ENCODE assay signal across 10 mouse cellular contexts in the genomic region with DNA sequence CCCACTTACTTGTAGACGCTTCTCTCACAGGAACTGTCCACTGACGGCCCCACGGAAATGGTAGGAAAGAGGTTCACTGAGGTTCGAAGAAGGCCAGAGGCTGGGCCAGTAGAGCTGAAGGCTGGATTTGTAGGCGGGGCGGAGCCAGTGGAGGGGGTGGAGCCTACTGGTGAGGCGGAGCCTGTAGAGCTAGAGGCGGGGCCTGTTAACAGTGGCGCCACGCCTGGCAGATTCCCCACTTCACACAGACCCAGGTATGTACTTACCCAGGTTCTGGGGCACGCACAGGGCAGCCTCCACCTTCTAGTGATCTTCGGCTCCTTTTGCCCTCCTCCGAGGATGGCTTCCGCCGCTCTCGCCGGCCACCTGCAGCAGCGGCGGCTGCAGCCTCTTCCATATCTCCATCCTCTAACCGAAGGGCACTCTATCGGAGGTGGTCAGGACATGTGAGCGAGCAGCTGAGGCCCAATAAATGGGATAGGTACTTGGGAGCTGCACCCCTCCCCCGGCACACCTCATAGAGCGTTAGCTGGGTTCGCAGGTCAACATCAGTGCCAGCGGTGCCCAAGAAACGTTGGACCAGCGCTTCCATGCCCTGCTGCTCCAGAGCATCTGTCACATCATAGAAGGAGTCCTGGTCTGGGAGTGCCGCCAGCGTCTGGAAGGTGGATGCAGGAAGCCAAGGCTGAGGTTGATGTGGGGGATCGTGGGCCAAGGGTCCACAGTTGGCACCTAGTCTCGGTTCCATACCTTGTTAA. TPM values are rescaled to one million over a fixed set of nuclear protein-coding genes. Genes with fewer than 3 reads are reported as not detected.
DNase-seq lines count a peak whose midpoint lies in the region; ATAC-seq and TF ChIP-seq lines count a peak whose summit lies in the region.
"Had no signal": no experiment of that assay in that cellular context is flagged by ENCODE, and none has a peak within 500 bp of the region (broad histone marks: within the 10 kb centered on the region; RNA-seq: fewer than 3 reads in every experiment).

No protein-coding gene starts in this region.

- no peak overlapping the region for H3ac ChIP-seq in myocyte (ENCODE audit: control insufficient read depth, insufficient read length)

- TF ChIP-seq EP300 in MEL (IDR thresholded peaks at IDR 0.05; ENCODE audit: low read depth in 1 of 2, low read length in 2 of 2) = no peak

- 48% methylated on average over 32 of the region's 32 CpGs for WGBS in forebrain, embryonic 16.5 days
- 74% methylated on average over 32 of the region's 32 CpGs for WGBS in intestine, postnatal 0 days

- no peaks in the 10 kb centered on the region for H3K79me2 ChIP-seq in MEL (ENCODE audit: control insufficient read depth, insufficient read depth, low read length, poor library complexity)
- peaks cover 17% of the 10 kb centered on the region for H3K79me2 ChIP-seq in myocyte (ENCODE audit: control insufficient read depth, insufficient read depth)

- no peak for TF ChIP-seq RAD21 in MEL (IDR thresholded peaks at IDR 0.05; ENCODE audit: low read depth, low read length)

- TF ChIP-seq POLR2A in MEL (IDR thresholded peaks at IDR 0.05; ENCODE audit: control insufficient read depth in 1 of 2, insufficient read depth in 1 of 2, low read depth in 1 of 2, low read length in 2 of 2, poor library complexity in 1 of 2) (no peak), myocyte (IDR thresholded peaks at IDR 0.05; ENCODE audit: insufficient read length, low read depth) (no peak)

- DNase-seq in kidney, postnatal 4 days = peak; percentile 47 to 60
- DNase-seq in kidney, postnatal 14 days = no peak
- DNase-seq in MEL (ENCODE audit: low read depth, low spot score) = peak; percentile 12
- no peak for DNase-seq in Muller cell, postnatal 12 days (ENCODE audit: inconsistent ontology term)
- DNase-seq: kidney, adult 9 months had no signal

- H3K27ac ChIP-seq in MEL (ENCODE audit: control insufficient read depth, low read depth, low read length) = no peak overlapping the region
- no peak overlapping the region for H3K27ac ChIP-seq in forebrain, embryonic 16.5 days (ENCODE audit: low read length)
- no peak overlapping the region for H3K27ac ChIP-seq in intestine, postnatal 0 days (ENCODE audit: low read depth, low read length)
- H3K27ac ChIP-seq: heart, embryonic 13.5 days; left cerebral cortex, adult 2 months had no signal

- H3K27me3 ChIP-seq in MEL (ENCODE audit: control insufficient read depth in 1 of 2, insufficient read depth in 2 of 2, low read length in 2 of 2) (no peaks in the 10 kb centered on the region), myocyte (ENCODE audit: control insufficient read depth, insufficient read depth, insufficient read length) (no peaks in the 10 kb centered on the region)
- no peaks in the 10 kb centered on the region for H3K27me3 ChIP-seq in forebrain, embryonic 16.5 days (replicated peaks; ENCODE audit: control insufficient read depth, insufficient read depth, low read length)
- no peaks in the 10 kb centered on the region for H3K27me3 ChIP-seq in intestine, postnatal 0 days (replicated peaks; ENCODE audit: control insufficient read depth, insufficient read depth, low read length)
- H3K27me3 ChIP-seq: heart, embryonic 13.5 days had no signal

- H3K4me1 ChIP-seq in MEL (ENCODE audit: control insufficient read depth in 1 of 2, insufficient read depth in 2 of 2, low read length in 2 of 2) = peaks cover 15 to 35% of the 10 kb centered on the region in 2 experiments; a peak in 3 of 4 replicates
- H3K4me1 ChIP-seq in forebrain, embryonic 16.5 days (replicated peaks; ENCODE audit: control insufficient read depth, insufficient read depth, low read length) = no peaks in the 10 kb centered on the region; the same call in 1 of the 2 replicates
- peaks cover 7% of the 10 kb centered on the region for H3K4me1 ChIP-seq in intestine, postnatal 0 days (replicated peaks; ENCODE audit: control insufficient read depth, insufficient read depth, low read length)

- no peak overlapping the region for H3K4me2 ChIP-seq in forebrain, embryonic 16.5 days (ENCODE audit: low read length)
- no peak overlapping the region for H3K4me2 ChIP-seq in myocyte (ENCODE audit: low read depth)
- no peak overlapping the region for H3K4me2 ChIP-seq in intestine, postnatal 0 days (replicated peaks; ENCODE audit: low read depth)
- H3K4me2 ChIP-seq: heart, embryonic 13.5 days had no signal

- H3K9ac ChIP-seq in MEL (ENCODE audit: control insufficient read depth, low read depth, low read length, poor library complexity, severe bottlenecking) = no peak overlapping the region
- H3K9ac ChIP-seq in forebrain, embryonic 16.5 days (replicated peaks; ENCODE audit: low read depth, low read length) = no peak overlapping the region
- H3K9ac ChIP-seq in intestine, postnatal 0 days (ENCODE audit: low read depth, low read length) = no peak overlapping the region
- H3K9ac ChIP-seq: heart, embryonic 13.5 days had no signal

- no peaks in the 10 kb centered on the region for H3K9me3 ChIP-seq in MEL (replicated peaks; ENCODE audit: insufficient read depth, low read length)
- H3K9me3 ChIP-seq in forebrain, embryonic 16.5 days (ENCODE audit: control insufficient read depth, low read length) = no peaks in the 10 kb centered on the region
- H3K9me3 ChIP-seq in intestine, postnatal 0 days (ENCODE audit: control insufficient read depth) = no peaks in the 10 kb centered on the region
- H3K9me3 ChIP-seq: heart, embryonic 13.5 days had no signal

- peaks cover 0 to 27% of the 10 kb centered on the region in 2 experiments; a peak in 2 of 4 replicates for H3K36me3 ChIP-seq in MEL (ENCODE audit: control insufficient read depth in 1 of 2, insufficient read depth in 2 of 2, low read length in 2 of 2)
- peaks cover 4% of the 10 kb centered on the region for H3K36me3 ChIP-seq in forebrain, embryonic 16.5 days (ENCODE audit: control insufficient read depth, insufficient read depth)
- peaks cover 48% of the 10 kb centered on the region for H3K36me3 ChIP-seq in myocyte (ENCODE audit: control insufficient read depth, insufficient read depth)
- H3K36me3 ChIP-seq in intestine, postnatal 0 days (ENCODE audit: control insufficient read depth, insufficient read depth) = peaks cover 59% of the 10 kb centered on the region

- peak; percentile 43 for ATAC-seq in forebrain, embryonic 16.5 days
- ATAC-seq in intestine, postnatal 0 days = no peak

- TF ChIP-seq CTCF in MEL (IDR thresholded peaks at IDR 0.05 in 2 of 3, conservative IDR thresholded peaks at IDR 0.05 in 1 of 3; ENCODE audit: control insufficient read depth in 1 of 3, insufficient read depth in 1 of 3, low read depth in 2 of 3, low read length in 3 of 3, poor library complexity in 1 of 3, severe bottlenecking in 1 of 3) = no peak
- no peak for TF ChIP-seq CTCF in intestine, postnatal 0 days (IDR thresholded peaks at IDR 0.05; ENCODE audit: low read depth)

- H3K4me3 ChIP-seq in MEL (ENCODE audit: control insufficient read depth in 1 of 2, insufficient read depth in 1 of 2, low read depth in 2 of 2, low read length in 2 of 2) (no peak overlapping the region), myocyte (no peak overlapping the region)
- no peak overlapping the region for H3K4me3 ChIP-seq in forebrain, embryonic 16.5 days (replicated peaks; ENCODE audit: low read length)
- no peak overlapping the region for H3K4me3 ChIP-seq in intestine, postnatal 0 days (ENCODE audit: low read depth, low read length)
- H3K4me3 ChIP-seq: heart, embryonic 13.5 days; left cerebral cortex, adult 2 months had no signal

TF ChIP-seq in MEL, 35 proteins besides CTCF, POLR2A, EP300 and RAD21 (continues in another document):
- TF ChIP-seq JUND (IDR thresholded peaks at IDR 0.05; ENCODE audit: low read depth, low read length) = no peak

TF ChIP-seq in myocyte, 11 proteins besides CTCF, POLR2A, EP300 and RAD21 (continues in another document):
- peak; percentile 52 for TF ChIP-seq POLR2AphosphoS2 (IDR thresholded peaks at IDR 0.05; ENCODE audit: insufficient read length, low read depth)

RNA-seq across cellular contexts. Expression of gene Tmem208, which starts 10.4 kb away (rescaled TPM):
- 123 and 149 TPM in 2 replicates for total RNA-seq in MEL (2012; rRNA removed)
- polyA plus RNA-seq in MEL (2012; ENCODE audit: insufficient read depth in 1 of 2, insufficient read length in 2 of 2, low read depth in 1 of 2, low replicate concordance in 2 of 2, missing spikeins in 1 of 2) (10 to 100 TPM in 1 of 2 experiments, not detected in 1; 94.5 TPM), myocyte (2012; fragmentation: generic; extraction: Trizol) (109 TPM)
- polyA plus RNA-seq in forebrain, embryonic 16.5 days (2015; fragmentation: Nextera tagmentation; extraction: Ambion mirVana) = 111 and 126 TPM in 2 replicates
- 167 and 184 TPM in 2 replicates for polyA plus RNA-seq in intestine, postnatal 0 days (2015; fragmentation: Nextera tagmentation; extraction: Ambion mirVana)

RNA-seq across cellular contexts. Expression of gene Lrrc29, which starts 10.5 kb away (rescaled TPM):
- 2.6 and 3.2 TPM in 2 replicates for total RNA-seq in MEL (2012; rRNA removed)
- polyA plus RNA-seq in MEL (2012; ENCODE audit: insufficient read depth in 1 of 2, insufficient read length in 2 of 2, low read depth in 1 of 2, low replicate concordance in 2 of 2, missing spikeins in 1 of 2) (1 to 10 TPM in 1 of 2 experiments, not detected in 1; 6.1 TPM), myocyte (2012; fragmentation: generic; extraction: Trizol) (1.8 TPM)
- polyA plus RNA-seq in forebrain, embryonic 16.5 days (2015; fragmentation: Nextera tagmentation; extraction: Ambion mirVana) = 0.36 and 0.99 TPM in 2 replicates
- 3.8 and 3.9 TPM in 2 replicates for polyA plus RNA-seq in intestine, postnatal 0 days (2015; fragmentation: Nextera tagmentation; extraction: Ambion mirVana)

RNA-seq across cellular contexts. Expression of gene Fhod1, which starts 11.2 kb away (rescaled TPM):
- total RNA-seq in MEL (2012; rRNA removed) = 2.5 and 2.8 TPM in 2 replicates
- 10 to 100 TPM in 1 of 2 experiments, not detected in 1; 10.9 TPM for polyA plus RNA-seq in MEL (2012; ENCODE audit: insufficient read depth in 1 of 2, insufficient read length in 2 of 2, low read depth in 1 of 2, low replicate concordance in 2 of 2, missing spikeins in 1 of 2)
- 0.43 and 1.2 TPM in 2 replicates for polyA plus RNA-seq in forebrain, embryonic 16.5 days (2015; fragmentation: Nextera tagmentation; extraction: Ambion mirVana)
- polyA plus RNA-seq in myocyte (2012; fragmentation: generic; extraction: Trizol) = 19.0 TPM
- 1.3 and 1.6 TPM in 2 replicates for polyA plus RNA-seq in intestine, postnatal 0 days (2015; fragmentation: Nextera tagmentation; extraction: Ambion mirVana)

RNA-seq across cellular contexts. Expression of gene Slc9a5, which starts 12.1 kb away (rescaled TPM):
- total RNA-seq in MEL (2012; rRNA removed) = 0.12 and 0.20 TPM in 2 replicates
- polyA plus RNA-seq in MEL (2012; ENCODE audit: insufficient read depth in 1 of 2, insufficient read length in 2 of 2, low read depth in 1 of 2, low replicate concordance in 2 of 2, missing spikeins in 1 of 2) (1 to 10 TPM in 1 of 2 experiments, not detected in 1; 1.9 TPM), myocyte (2012; fragmentation: generic; extraction: Trizol) (6.2 TPM)
- 6.3 and 10.3 TPM in 2 replicates for polyA plus RNA-seq in forebrain, embryonic 16.5 days (2015; fragmentation: Nextera tagmentation; extraction: Ambion mirVana)
- 0.31 and 0.40 TPM in 2 replicates for polyA plus RNA-seq in intestine, postnatal 0 days (2015; fragmentation: Nextera tagmentation; extraction: Ambion mirVana)

RNA-seq across cellular contexts. Expression of gene Elmo3, which starts 31.2 kb away (rescaled TPM):
- 1.0 and 1.3 TPM in 2 replicates for total RNA-seq in MEL (2012; rRNA removed)
- polyA plus RNA-seq in MEL (2012; ENCODE audit: insufficient read depth in 1 of 2, insufficient read length in 2 of 2, low read depth in 1 of 2, low replicate concordance in 2 of 2, missing spikeins in 1 of 2) (1 to 10 TPM in 1 of 2 experiments, not detected in 1; 2.9 TPM), myocyte (2012; fragmentation: generic; extraction: Trizol) (0.92 TPM)
- polyA plus RNA-seq in forebrain, embryonic 16.5 days (2015; fragmentation: Nextera tagmentation; extraction: Ambion mirVana) = 0.76 and 1.3 TPM in 2 replicates
- polyA plus RNA-seq in intestine, postnatal 0 days (2015; fragmentation: Nextera tagmentation; extraction: Ambion mirVana) = 34.2 TPM in 2 replicates

Comparison
In these comparisons a context has a peak if more than half of its experiments do, and no peak if none do; other contexts are left out.
1. DNase-seq: peak in kidney, postnatal 4 days (2 of 2) and MEL (single experiment); none in kidney, postnatal 14 days (single experiment) and Muller cell, postnatal 12 days (single experiment).